Mouse (Mus musculus): ENCODE results near the gene Ciao2a. TPM values are rescaled to one million over a fixed set of nuclear protein-coding genes. Genes with fewer than 3 reads are reported as not detected.

Gene Ciao2a
- total RNA-seq, 1 experiment = 55.9 TPM

DNA sequence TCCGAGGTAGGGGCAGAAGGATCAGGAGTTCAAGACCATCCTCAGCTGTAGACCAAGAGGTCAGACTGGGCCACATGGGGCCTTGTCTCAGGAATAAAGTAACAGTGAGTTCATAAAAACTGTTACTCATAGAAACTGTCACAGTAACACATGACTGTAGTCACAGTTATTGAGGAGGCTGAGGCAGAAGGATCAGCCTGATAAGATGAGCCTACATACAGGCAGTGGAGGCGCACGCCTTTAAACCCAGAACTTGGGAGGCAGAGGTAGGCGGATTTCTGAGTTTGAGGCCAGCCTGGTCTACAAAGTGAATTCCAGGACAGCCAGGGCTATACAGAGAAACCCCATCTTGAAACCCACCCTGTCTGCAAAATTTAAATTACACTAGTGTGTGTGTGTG lies 6.3 kb upstream of the Ciao2a start:
- no peak overlapping the region for H3K9ac ChIP-seq (ENCODE audit: insufficient read depth, low read depth, low read length, poor library complexity, severe bottlenecking)
- no peaks in the 10 kb centered on the region for H3K36me3 ChIP-seq (ENCODE audit: control insufficient read depth, insufficient read depth, low read length, poor library complexity, severe bottlenecking)
- in situ Hi-C loops (cut with MboI; ENCODE audit: low sequenced_read_pairs in 2 of 2, unreplicated experiment in 2 of 2) = no loop called here
- H3K4me3 ChIP-seq (ENCODE audit: insufficient read depth in 1 of 2, low read depth in 1 of 2, low read length in 2 of 2, poor library complexity in 1 of 2, severe bottlenecking in 1 of 2) = no peak overlapping the region
- TF ChIP-seq ZC3H11A (IDR thresholded peaks at IDR 0.05; ENCODE audit: borderline replicate concordance, low read depth, low read length) (no peak), CHD2 (IDR thresholded peaks at IDR 0.05; ENCODE audit: low read depth, low read length) (no peak), HCFC1 (IDR thresholded peaks at IDR 0.05; ENCODE audit: borderline replicate concordance, insufficient read depth, low read length) (no peak), ZNF384 (IDR thresholded peaks at IDR 0.05; ENCODE audit: low read depth, low read length) (no peak), MAFK (IDR thresholded peaks at IDR 0.05; ENCODE audit: insufficient read depth, low read depth, low read length) (no peak)
- H3K27ac ChIP-seq (ENCODE audit: insufficient read depth, low read depth, low read length, poor library complexity, severe bottlenecking) = no peak overlapping the region
- peaks cover 0 to 3% of the 10 kb centered on the region in 2 experiments; a peak in 1 of 4 replicates for H3K4me1 ChIP-seq (ENCODE audit: control insufficient read depth in 2 of 2, insufficient read depth in 2 of 2, low read length in 2 of 2, poor library complexity in 1 of 2)
- DNase-seq (ENCODE audit: low read depth, low spot score) = no peak
- no peaks in the 10 kb centered on the region for H3K9me3 ChIP-seq (ENCODE audit: control insufficient read depth, insufficient read depth, low read depth, low read length)

DNA sequence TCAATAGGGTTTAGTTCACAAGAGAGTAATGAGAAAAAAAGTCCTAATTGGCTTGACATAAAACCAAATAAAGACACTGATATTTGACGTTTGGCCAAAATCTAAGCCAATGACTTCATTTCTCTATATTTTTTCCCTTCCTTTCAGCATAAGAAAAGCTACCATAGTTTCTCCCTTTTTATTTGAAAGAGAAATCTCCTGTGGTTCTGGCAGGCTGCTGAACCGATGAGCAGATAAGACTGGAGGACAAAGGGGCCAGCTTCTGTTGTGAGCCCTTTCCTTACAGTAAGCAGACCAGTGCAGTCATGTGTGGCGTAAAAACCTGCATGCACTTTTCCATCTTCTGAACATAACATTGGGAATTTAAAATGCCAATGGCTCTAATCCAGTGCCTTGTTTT lies 5.5 kb upstream of the Ciao2a start:
- no peak overlapping the region for H3K9ac ChIP-seq (ENCODE audit: insufficient read depth, low read depth, low read length, poor library complexity, severe bottlenecking)
- H3K36me3 ChIP-seq (ENCODE audit: control insufficient read depth, insufficient read depth, low read length, poor library complexity, severe bottlenecking) = no peaks in the 10 kb centered on the region
- no peak overlapping the region for H3K4me3 ChIP-seq (ENCODE audit: insufficient read depth in 1 of 2, low read depth in 1 of 2, low read length in 2 of 2, poor library complexity in 1 of 2, severe bottlenecking in 1 of 2)
- no peaks in the 10 kb centered on the region for H3K9me3 ChIP-seq (ENCODE audit: control insufficient read depth, insufficient read depth, low read depth, low read length)
- peaks cover 0 to 3% of the 10 kb centered on the region in 2 experiments; a peak in 1 of 4 replicates for H3K4me1 ChIP-seq (ENCODE audit: control insufficient read depth in 2 of 2, insufficient read depth in 2 of 2, low read length in 2 of 2, poor library complexity in 1 of 2)
- in situ Hi-C loops (cut with MboI; ENCODE audit: low sequenced_read_pairs in 2 of 2, unreplicated experiment in 2 of 2) = no loop called here
- no peak for TF ChIP-seq HCFC1 (IDR thresholded peaks at IDR 0.05; ENCODE audit: borderline replicate concordance, insufficient read depth, low read length)
- TF ChIP-seq MAFK (IDR thresholded peaks at IDR 0.05; ENCODE audit: insufficient read depth, low read depth, low read length) = no peak
- no peak for TF ChIP-seq ZNF384 (IDR thresholded peaks at IDR 0.05; ENCODE audit: low read depth, low read length)
- no peak for TF ChIP-seq CHD2 (IDR thresholded peaks at IDR 0.05; ENCODE audit: low read depth, low read length)
- TF ChIP-seq ZC3H11A (IDR thresholded peaks at IDR 0.05; ENCODE audit: borderline replicate concordance, low read depth, low read length) = no peak
- H3K27ac ChIP-seq (ENCODE audit: insufficient read depth, low read depth, low read length, poor library complexity, severe bottlenecking) = no peak overlapping the region
- no peak for DNase-seq (ENCODE audit: low read depth, low spot score)

DNA sequence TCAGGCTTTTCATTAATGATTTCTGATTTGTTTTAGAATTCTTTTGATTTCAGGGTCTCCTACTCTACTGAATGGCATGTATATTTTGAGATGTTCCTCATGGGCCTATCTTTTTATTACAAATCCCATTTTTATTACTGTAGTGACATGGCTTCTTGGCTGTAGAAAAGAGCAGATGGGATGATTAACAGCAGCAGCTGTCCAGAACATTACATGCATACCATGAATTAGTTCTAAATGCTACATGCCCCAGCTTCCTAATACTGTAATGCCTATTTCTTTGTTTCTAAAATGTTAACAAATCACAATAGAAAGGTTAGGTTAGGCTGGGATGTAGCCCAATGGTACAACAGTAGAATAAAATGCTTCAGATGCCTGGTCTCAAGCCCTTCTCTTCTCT lies 5.0 kb upstream of the Ciao2a start:
- H3K9me3 ChIP-seq (ENCODE audit: control insufficient read depth, insufficient read depth, low read depth, low read length) = no peaks in the 10 kb centered on the region
- in situ Hi-C loops (cut with MboI; ENCODE audit: low sequenced_read_pairs in 2 of 2, unreplicated experiment in 2 of 2) = no loop called here
- no peak for DNase-seq (ENCODE audit: low read depth, low spot score)
- no peak overlapping the region for H3K9ac ChIP-seq (ENCODE audit: insufficient read depth, low read depth, low read length, poor library complexity, severe bottlenecking)
- H3K27ac ChIP-seq (ENCODE audit: insufficient read depth, low read depth, low read length, poor library complexity, severe bottlenecking) = no peak overlapping the region
- peaks cover 0 to 3% of the 10 kb centered on the region in 2 experiments; a peak in 1 of 4 replicates for H3K4me1 ChIP-seq (ENCODE audit: control insufficient read depth in 2 of 2, insufficient read depth in 2 of 2, low read length in 2 of 2, poor library complexity in 1 of 2)
- H3K4me3 ChIP-seq (ENCODE audit: insufficient read depth in 1 of 2, low read depth in 1 of 2, low read length in 2 of 2, poor library complexity in 1 of 2, severe bottlenecking in 1 of 2) = no peak overlapping the region
- no peaks in the 10 kb centered on the region for H3K36me3 ChIP-seq (ENCODE audit: control insufficient read depth, insufficient read depth, low read length, poor library complexity, severe bottlenecking)
- TF ChIP-seq HCFC1 (IDR thresholded peaks at IDR 0.05; ENCODE audit: borderline replicate concordance, insufficient read depth, low read length) = no peak
- no peak for TF ChIP-seq CHD2 (IDR thresholded peaks at IDR 0.05; ENCODE audit: low read depth, low read length)
- TF ChIP-seq ZC3H11A (IDR thresholded peaks at IDR 0.05; ENCODE audit: borderline replicate concordance, low read depth, low read length) = no peak
- TF ChIP-seq MAFK (IDR thresholded peaks at IDR 0.05; ENCODE audit: insufficient read depth, low read depth, low read length) = no peak
- TF ChIP-seq ZNF384 (IDR thresholded peaks at IDR 0.05; ENCODE audit: low read depth, low read length) = no peak

GRCm38 (mm10) chr9:66123648-66124047 lies 2.8 kb upstream of the Ciao2a start:
- in situ Hi-C loops (cut with MboI; ENCODE audit: low sequenced_read_pairs in 2 of 2, unreplicated experiment in 2 of 2) = no loop called here
- H3K4me3 ChIP-seq (ENCODE audit: insufficient read depth in 1 of 2, low read depth in 1 of 2, low read length in 2 of 2, poor library complexity in 1 of 2, severe bottlenecking in 1 of 2) = peak overlapping the region in 1 of 2 experiments; percentile 92; a peak in 2 of 4 replicates
- TF ChIP-seq HCFC1 (IDR thresholded peaks at IDR 0.05; ENCODE audit: borderline replicate concordance, insufficient read depth, low read length) (no peak), ZNF384 (IDR thresholded peaks at IDR 0.05; ENCODE audit: low read depth, low read length) (no peak), MAFK (IDR thresholded peaks at IDR 0.05; ENCODE audit: insufficient read depth, low read depth, low read length) (no peak), ZC3H11A (IDR thresholded peaks at IDR 0.05; ENCODE audit: borderline replicate concordance, low read depth, low read length) (no peak), CHD2 (IDR thresholded peaks at IDR 0.05; ENCODE audit: low read depth, low read length) (no peak)
- H3K27ac ChIP-seq (ENCODE audit: insufficient read depth, low read depth, low read length, poor library complexity, severe bottlenecking) = no peak overlapping the region
- H3K9me3 ChIP-seq (ENCODE audit: control insufficient read depth, insufficient read depth, low read depth, low read length) = no peaks in the 10 kb centered on the region
- DNase-seq (ENCODE audit: low read depth, low spot score) = no peak
- H3K4me1 ChIP-seq (ENCODE audit: control insufficient read depth in 2 of 2, insufficient read depth in 2 of 2, low read length in 2 of 2, poor library complexity in 1 of 2) = peaks cover 0 to 3% of the 10 kb centered on the region in 2 experiments; a peak in 1 of 4 replicates
- no peak overlapping the region for H3K9ac ChIP-seq (ENCODE audit: insufficient read depth, low read depth, low read length, poor library complexity, severe bottlenecking)
- H3K36me3 ChIP-seq (ENCODE audit: control insufficient read depth, insufficient read depth, low read length, poor library complexity, severe bottlenecking) = no peaks in the 10 kb centered on the region

All from ES-E14 (cell line).